Mouse (Mus musculus) adrenal gland, postnatal 10 days (tissue): ENCODE results near the gene Trpv2. TPM values are rescaled to one million over a fixed set of nuclear protein-coding genes. Genes with fewer than 3 reads are reported as not detected.
"Not testable (repeated sequence)": the region's sequence is repeated elsewhere in the genome, so short reads cannot be mapped to it uniquely, and the experiment has no call there.

Experiments
- DNase-seq: peaks from one replicate; pipeline ENCODE4 v3.0.0; 2021; ENCODE audit warnings: mixed read lengths
- total RNA-seq, 2 experiments: library from RNA; stranded (reverse); gene quantifications; 2 replicates each; pipeline ENCODE4 v1.2.3; 2021

The Trpv2 gene
- total RNA-seq, 2 experiments from 2014 or later, result 5.0 to 5.6 TPM

GRCm38 (mm10) chr11:62648591-62649391 is 74.5 kb downstream of the Trpv2 start, which contains the start of gene Mmgt2:
TSS of gene Mmgt2 (plus strand) at chr11:62648664.
- DNase-seq, result peak; percentile 98

- not testable (repeated sequence) for DNase-seq
Measured at GRCm38 (mm10) chr11:62649803-62650202, 75.5 kb downstream of the Trpv2 start.

Other genes starting within 250 kb of the Trpv2 start
- gene Pigl, start 116.0 kb upstream of the Trpv2 start, total RNA-seq, result 1 to 10 TPM; 7.2 to 8.1 TPM
- 100 to 1,000 TPM; 157 to 180 TPM for gene Ncor1, start 115.9 kb upstream of the Trpv2 start, total RNA-seq
- 10 to 100 TPM; 40.0 to 48.8 TPM for gene Cenpv, start 35.2 kb upstream of the Trpv2 start, total RNA-seq
- gene Ubb, start 23.3 kb upstream of the Trpv2 start, total RNA-seq, result 1,000 to 10,000 TPM; 1,093 to 1,186 TPM
- 10 to 100 TPM; 28.1 to 29.6 TPM for gene Lrrc75a, start 74.0 kb downstream of the Trpv2 start, total RNA-seq
- gene Mmgt2, start 74.2 kb downstream of the Trpv2 start, total RNA-seq, result 10 to 100 TPM; 23.2 to 28.2 TPM
- gene Zfp287, start 157.4 kb downstream of the Trpv2 start, total RNA-seq, result 1 to 10 TPM; 3.6 to 5.5 TPM
- gene Gm10428, start 178.6 kb downstream of the Trpv2 start, total RNA-seq, result not detected
- gene Zfp286, start 215.0 kb downstream of the Trpv2 start, total RNA-seq, result 1 to 10 TPM; 3.4 to 5.2 TPM
- gene Trim16, start 245.7 kb downstream of the Trpv2 start, total RNA-seq, result 10 to 100 TPM; 14.9 to 19.1 TPM